Mouse (Mus musculus) limb, embryonic 14.5 days (tissue): ENCODE measurements around the gene Wdr5b. TPM values are rescaled to one million over a fixed set of nuclear protein-coding genes. Genes with fewer than 3 reads are reported as not detected.

Experiments
- ATAC-seq: fragments of 200-750 bp; cut with Nextera tagmentation; 2 replicates; pipeline ENCODE4 v1.8.0; 2017; ENCODE audit warnings: low read depth, moderate number of reproducible peaks, moderate TSS enrichment; ENCODE audit not compliant: low FRiP score
- DNase-seq: peaks from one replicate; pipeline ENCODE4 v3.0.0-alpha.2; 2015; ENCODE audit warnings: low spot score
- H3K27ac ChIP-seq: fragments of 300-500 bp; sonication (generic); replicated peaks from 2 replicates; pipeline ENCODE4 v1.5.1; 2014; ENCODE audit warnings: low read depth, mild to moderate bottlenecking, low read length, moderate library complexity, mixed read lengths
- H3K27me3 ChIP-seq: fragments of 300-500 bp; sonication (generic); 2 replicates; pipeline ENCODE4 v1.6.1; 2014; ENCODE audit warnings: low read length, mixed read lengths; ENCODE audit not compliant: control insufficient read depth, insufficient read depth
- H3K36me3 ChIP-seq: fragments of 300-500 bp; sonication (generic); 2 replicates; pipeline ENCODE4 v1.6.1; 2014; ENCODE audit warnings: mild to moderate bottlenecking, low read length, moderate library complexity, mixed read lengths; ENCODE audit not compliant: control insufficient read depth, insufficient read depth
- H3K4me1 ChIP-seq: fragments of 300-500 bp; sonication (generic); 2 replicates; pipeline ENCODE4 v1.6.1; 2014; ENCODE audit warnings: antibody characterized with exemption, low read length, mixed read lengths; ENCODE audit not compliant: control insufficient read depth, insufficient read depth
- H3K4me2 ChIP-seq: fragments of 300-500 bp; sonication (generic); replicated peaks from 2 replicates; pipeline ENCODE4 v1.6.1; 2014; ENCODE audit warnings: low read depth, mild to moderate bottlenecking, low read length, moderate library complexity; ENCODE audit not compliant: severe bottlenecking
- H3K4me3 ChIP-seq: fragments of 300-500 bp; sonication (generic); replicated peaks from 2 replicates; pipeline ENCODE4 v1.5.1; 2014; ENCODE audit warnings: low read length
- H3K9ac ChIP-seq: fragments of 300-500 bp; sonication (generic); 2 replicates; pipeline ENCODE4 v1.6.1; 2014; ENCODE audit warnings: mild to moderate bottlenecking, low read depth, low read length, moderate library complexity; ENCODE audit not compliant: severe bottlenecking
- H3K9me3 ChIP-seq: fragments of 300-500 bp; sonication (generic); 2 replicates; pipeline ENCODE4 v1.6.1; 2016; ENCODE audit warnings: low read length; ENCODE audit not compliant: control insufficient read depth
- POLR2A ChIP-seq: fragments of 200-500 bp; IDR thresholded peaks from 2 replicates; pipeline ENCODE4 v1.8.0; 2012; ENCODE audit warnings: inconsistent platforms, mild to moderate bottlenecking, moderate library complexity, borderline replicate concordance; ENCODE audit not compliant: insufficient read depth, insufficient read length; ENCODE audit errors: extremely low read depth
- WGBS: fragments of 180-500 bp; shearing (Covaris S2); extraction: QIAGEN DNeasy Blood & Tissue Kit; methylation state at CpG from one replicate; pipeline ENCODE4 v1.1.7; 2014; 5-methylcytosine and 5-hydroxymethylcytosine counted together
- polyA plus RNA-seq, 2 experiments: library from polyadenylated mRNA; depleted of rRNA in 1 of 2; stranded (reverse) in 1 of 2; unstranded in 1 of 2; fragments of >200 nt; fragmentation: Nextera tagmentation in 1 of 2; extraction: Ambion mirVana in 1 of 2; gene quantifications; 2 replicates each; pipeline versions ENCODE4 v1.2.1 to v1.2.3; 2012 to 2014

Gene Wdr5b
- polyA plus RNA-seq, 2 experiments = 6.1 to 11.9 TPM

DNA sequence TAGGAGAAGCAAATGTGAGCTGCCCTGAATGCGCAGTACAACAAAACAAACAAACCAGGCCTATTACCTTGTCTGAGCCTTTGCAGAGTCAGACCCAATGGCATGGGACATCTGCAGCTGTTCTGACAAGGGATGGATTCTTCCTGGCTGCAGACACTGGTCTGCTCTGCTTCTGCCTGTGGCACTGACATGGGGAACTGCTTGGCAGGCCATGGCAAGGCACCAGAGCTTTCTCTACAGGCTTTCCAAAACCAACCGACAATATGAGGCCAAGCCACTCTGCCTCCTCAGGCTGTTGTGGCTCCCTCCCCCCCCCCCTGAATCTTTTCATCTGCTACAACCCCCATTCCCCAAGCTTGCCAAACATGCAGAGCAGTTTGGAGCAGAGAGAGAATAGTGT lies 22.3 kb downstream of the Wdr5b start:
- no peak for TF ChIP-seq POLR2A
- ATAC-seq = no peak
- H3K9ac ChIP-seq = no peak overlapping the region

DNA sequence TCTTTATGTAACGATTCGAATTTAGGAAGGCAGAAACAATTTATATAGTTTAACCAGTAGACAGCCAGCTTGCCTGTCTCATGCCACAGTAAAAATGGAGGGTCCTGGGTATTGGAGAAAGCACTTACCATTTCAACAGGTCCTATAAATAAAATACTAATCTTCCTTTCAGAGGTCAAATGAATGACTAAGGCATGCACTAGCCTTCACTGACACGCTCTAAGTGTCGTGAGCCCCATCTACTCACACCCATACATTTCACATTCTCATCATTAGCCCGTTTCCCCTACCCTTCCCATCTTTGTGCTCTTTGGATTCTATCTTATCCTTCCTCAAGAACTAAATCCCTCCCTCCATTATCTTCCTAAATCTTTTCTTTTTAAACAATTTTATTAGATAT lies 23.9 kb downstream of the Wdr5b start:
- peaks cover 23% of the 10 kb centered on the region for H3K4me1 ChIP-seq
- 0 out of 2 replicates have a peak, but pooled peaks cover 5% of the 10 kb centered on the region for H3K36me3 ChIP-seq
- 82% methylated on average over 5 of the region's 5 CpGs for WGBS
- H3K27ac ChIP-seq = no peak overlapping the region
- H3K9me3 ChIP-seq = no peaks in the 10 kb centered on the region
- no peak for DNase-seq
- H3K4me3 ChIP-seq = no peak overlapping the region
- no peak for ATAC-seq
- H3K9ac ChIP-seq = no peak overlapping the region
- no peak for TF ChIP-seq POLR2A
- H3K4me2 ChIP-seq = no peak overlapping the region
- H3K27me3 ChIP-seq = no peaks in the 10 kb centered on the region

More for the DNA sequence above, 22.3 kb downstream of the Wdr5b start:
- no peak overlapping the region for H3K4me2 ChIP-seq
- WGBS = 63% methylated on average over 2 of the region's 2 CpGs
- H3K36me3 ChIP-seq = no peaks in the 10 kb centered on the region
- no peak overlapping the region for H3K4me3 ChIP-seq
- H3K27me3 ChIP-seq = no peaks in the 10 kb centered on the region
- no peak for DNase-seq
- peaks cover 9% of the 10 kb centered on the region for H3K4me1 ChIP-seq
- no peaks in the 10 kb centered on the region for H3K9me3 ChIP-seq
- no peak overlapping the region for H3K27ac ChIP-seq

DNA sequence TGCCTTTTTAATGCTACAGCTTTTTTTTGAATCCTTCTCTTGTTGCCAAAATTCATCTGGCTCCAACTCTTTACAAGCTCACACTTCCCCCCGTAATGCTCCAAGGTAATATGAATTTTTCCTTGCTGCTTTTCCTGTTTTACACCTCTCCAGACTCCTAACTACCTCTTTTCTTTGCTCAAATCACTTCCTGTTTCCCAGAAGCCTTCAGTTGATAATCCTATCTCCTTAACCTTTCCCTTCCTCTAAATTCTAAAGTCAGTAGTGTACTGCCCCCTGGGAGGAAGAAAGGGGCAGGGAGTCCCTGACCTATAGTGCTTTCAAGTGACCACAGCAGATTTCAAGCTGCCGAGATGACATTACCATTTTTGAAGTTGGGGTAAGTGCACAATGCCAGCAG lies 26.7 kb downstream of the Wdr5b start:
- Histone ChIP-seq H3K27me3 (no peaks in the 10 kb centered on the region), H3K36me3 (0 out of 2 replicates have a peak, but pooled peaks cover 5% of the 10 kb centered on the region), H3K27ac (no peak overlapping the region), H3K4me1 (peaks cover 27% of the 10 kb centered on the region), H3K4me2 (no peak overlapping the region), H3K4me3 (no peak overlapping the region), H3K9me3 (no peaks in the 10 kb centered on the region), H3K9ac (no peak overlapping the region)
- no peak for ATAC-seq
- no peak for DNase-seq
- 40% methylated on average over 2 of the region's 2 CpGs for WGBS
- no peak for TF ChIP-seq POLR2A

DNA sequence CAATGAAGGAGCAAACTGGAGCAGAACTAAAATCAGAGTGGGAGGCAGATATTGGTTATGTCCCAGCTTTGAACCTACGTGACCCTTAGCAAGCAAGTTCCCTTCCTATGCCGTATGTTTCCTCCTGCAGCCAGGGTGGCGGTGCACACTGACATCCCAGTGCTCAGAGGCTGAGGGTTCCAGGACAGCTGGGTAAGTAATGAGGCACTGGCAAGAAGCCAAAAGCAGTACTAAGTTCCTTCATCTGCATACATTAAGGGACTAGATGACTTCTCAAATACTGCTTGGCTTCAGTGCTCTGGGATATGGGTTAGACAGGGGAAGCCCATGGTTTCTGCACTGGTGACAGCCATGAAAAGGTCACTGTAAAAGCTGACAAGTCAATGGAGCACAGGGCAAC lies 27.4 kb downstream of the Wdr5b start:
- Histone ChIP-seq H3K27me3 (no peaks in the 10 kb centered on the region), H3K9ac (no peak overlapping the region), H3K9me3 (no peaks in the 10 kb centered on the region), H3K4me3 (no peak overlapping the region), H3K27ac (no peak overlapping the region), H3K4me2 (peak overlapping the region; percentile 69; the same call in 1 of the 2 replicates), H3K36me3 (0 out of 2 replicates have a peak, but pooled peaks cover 5% of the 10 kb centered on the region), H3K4me1 (peaks cover 30% of the 10 kb centered on the region)
- 52% methylated on average over 3 of the region's 3 CpGs for WGBS
- DNase-seq (peak; percentile 32), ATAC-seq (no peak)
- TF ChIP-seq POLR2A = no peak

DNA sequence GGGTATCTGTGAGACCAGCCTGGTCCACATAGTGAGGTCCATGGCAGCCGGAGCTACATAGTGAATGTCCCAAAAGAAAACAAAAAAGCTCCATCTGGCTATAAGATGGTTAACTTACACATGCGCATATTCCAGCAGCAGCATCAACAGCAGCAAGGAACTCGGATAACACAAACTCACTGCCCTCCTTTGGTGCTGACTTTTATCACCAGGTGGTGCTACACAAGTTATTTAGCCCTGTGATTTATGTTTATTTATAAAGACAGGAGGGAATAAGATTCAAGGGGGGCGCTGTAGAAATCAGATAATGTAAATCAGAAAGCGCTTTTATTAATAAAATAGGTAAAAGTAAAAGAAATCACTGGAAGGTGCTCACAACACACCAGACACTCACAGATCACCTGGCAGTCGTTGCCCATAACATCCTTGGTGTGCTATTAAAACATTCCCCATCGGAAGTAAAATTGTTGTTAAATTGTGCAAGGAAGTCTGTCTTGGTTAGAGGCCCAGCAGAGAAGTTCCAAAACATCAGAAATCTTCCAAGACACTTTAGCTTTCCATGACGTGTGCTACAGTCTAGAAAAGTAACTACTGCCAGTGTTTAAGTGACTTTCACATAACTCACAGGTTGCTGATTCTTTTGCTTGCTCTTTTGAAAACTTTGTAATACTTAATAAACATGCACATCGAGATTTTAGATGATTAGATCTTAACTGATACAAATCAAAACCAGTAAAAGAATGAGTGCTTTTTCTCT lies 29.0 kb downstream of the Wdr5b start:
- H3K4me1 ChIP-seq = peaks cover 30% of the 10 kb centered on the region
- H3K4me2 ChIP-seq = peak overlapping the region; percentile 69
- H3K9me3 ChIP-seq = no peaks in the 10 kb centered on the region
- DNase-seq (peak; percentile 45), ATAC-seq (no peak)
- H3K4me3 ChIP-seq = peak overlapping the region; percentile 81
- H3K27me3 ChIP-seq = no peaks in the 10 kb centered on the region
- H3K27ac ChIP-seq = no peak overlapping the region
- TF ChIP-seq POLR2A = no peak
- H3K36me3 ChIP-seq = 0 out of 2 replicates have a peak, but pooled peaks cover 5% of the 10 kb centered on the region
- H3K9ac ChIP-seq = peak overlapping the region; percentile 59
- WGBS = 24% methylated on average over 9 of the region's 9 CpGs
